Mouse (Mus musculus): ENCODE data around the gene Pdss1. TPM values are rescaled to one million over a fixed set of nuclear protein-coding genes. Genes with fewer than 3 reads are reported as not detected.
"Not testable (repeated sequence)": the region's sequence is repeated elsewhere in the genome, so short reads cannot be mapped to it uniquely, and the experiment has no call there.

Gene Pdss1
- polyA plus RNA-seq, 1 experiment from 2014 or later, result 13.1 TPM

- peak overlapping the region; percentile 86 for H3K27ac ChIP-seq (replicated peaks)
- H3K27me3 ChIP-seq (ENCODE audit: control insufficient read depth, insufficient read depth, low read length), result no peaks in the 10 kb centered on the region
- H3K9me3 ChIP-seq (ENCODE audit: control insufficient read depth, low read length), result no peaks in the 10 kb centered on the region
- no peak for TF ChIP-seq EP300 (optimal IDR thresholded peaks at IDR 0.05)
- no peak for TF ChIP-seq CTCF (IDR thresholded peaks at IDR 0.05; ENCODE audit: low read depth)
- peak overlapping the region; percentile 80 for H3K9ac ChIP-seq (ENCODE audit: low read length)
- H3K4me2 ChIP-seq (replicated peaks; ENCODE audit: low read depth), result peak overlapping the region; percentile 68
- no peaks in the 10 kb centered on the region for H3K36me3 ChIP-seq (ENCODE audit: control insufficient read depth, insufficient read depth, low read length)
- peak overlapping the region; percentile 97 for H3K4me3 ChIP-seq (ENCODE audit: low read depth, low read length)
- DNase-seq (ENCODE audit: low spot score), result no peak
- no peak for ATAC-seq (ENCODE audit: low FRiP score, low TSS enrichment)
- 0 out of 2 replicates have a peak, but pooled peaks cover 2% of the 10 kb centered on the region for H3K4me1 ChIP-seq (replicated peaks; ENCODE audit: control insufficient read depth, insufficient read depth)
- 16% methylated on average over 9 of the region's 9 CpGs for WGBS
These were observed 415 bp upstream of the Pdss1 start for GRCm38 (mm10) chr2:22894932-22895281.

GRCm38 (mm10) chr2:22903947-22904346 is 8.6 kb downstream of the Pdss1 start:
- TF ChIP-seq EP300 (optimal IDR thresholded peaks at IDR 0.05) (no peak), CTCF (IDR thresholded peaks at IDR 0.05; ENCODE audit: low read depth) (no peak)
- no peaks in the 10 kb centered on the region for H3K4me1 ChIP-seq (replicated peaks; ENCODE audit: control insufficient read depth, insufficient read depth)
- H3K9me3 ChIP-seq (ENCODE audit: control insufficient read depth, low read length), result no peaks in the 10 kb centered on the region
- H3K36me3 ChIP-seq (ENCODE audit: control insufficient read depth, insufficient read depth, low read length), result peaks cover 3% of the 10 kb centered on the region; the same call in 1 of the 2 replicates
- H3K9ac ChIP-seq (ENCODE audit: low read length), result no peak overlapping the region
- no peak for ATAC-seq (ENCODE audit: low FRiP score, low TSS enrichment)
- 89% methylated on average over 3 of the region's 3 CpGs for WGBS
- H3K27me3 ChIP-seq (ENCODE audit: control insufficient read depth, insufficient read depth, low read length), result no peaks in the 10 kb centered on the region
- H3K4me2 ChIP-seq (replicated peaks; ENCODE audit: low read depth), result no peak overlapping the region
- DNase-seq (ENCODE audit: low spot score), result no peak
- H3K4me3 ChIP-seq (ENCODE audit: low read depth, low read length), result no peak overlapping the region
- no peak overlapping the region for H3K27ac ChIP-seq (replicated peaks)

- Histone ChIP-seq H3K9ac (ENCODE audit: low read length) (no peak overlapping the region), H3K36me3 (ENCODE audit: control insufficient read depth, insufficient read depth, low read length) (0 out of 2 replicates have a peak, but pooled peaks cover 7% of the 10 kb centered on the region), H3K27me3 (ENCODE audit: control insufficient read depth, insufficient read depth, low read length) (no peaks in the 10 kb centered on the region), H3K4me2 (replicated peaks; ENCODE audit: low read depth) (no peak overlapping the region), H3K9me3 (ENCODE audit: control insufficient read depth, low read length) (no peaks in the 10 kb centered on the region), H3K4me3 (ENCODE audit: low read depth, low read length) (no peak overlapping the region), H3K4me1 (replicated peaks; ENCODE audit: control insufficient read depth, insufficient read depth) (no peaks in the 10 kb centered on the region), H3K27ac (replicated peaks) (no peak overlapping the region)
- DNase-seq (ENCODE audit: low spot score) (no peak), ATAC-seq (ENCODE audit: low FRiP score, low TSS enrichment) (no peak)
- no peak for TF ChIP-seq CTCF (IDR thresholded peaks at IDR 0.05; ENCODE audit: low read depth)
- no peak for TF ChIP-seq EP300 (optimal IDR thresholded peaks at IDR 0.05)
- 87% methylated on average over 3 of the region's 3 CpGs for WGBS
These were observed 19.1 kb downstream of the Pdss1 start for GRCm38 (mm10) chr2:22914421-22914820.

DNA sequence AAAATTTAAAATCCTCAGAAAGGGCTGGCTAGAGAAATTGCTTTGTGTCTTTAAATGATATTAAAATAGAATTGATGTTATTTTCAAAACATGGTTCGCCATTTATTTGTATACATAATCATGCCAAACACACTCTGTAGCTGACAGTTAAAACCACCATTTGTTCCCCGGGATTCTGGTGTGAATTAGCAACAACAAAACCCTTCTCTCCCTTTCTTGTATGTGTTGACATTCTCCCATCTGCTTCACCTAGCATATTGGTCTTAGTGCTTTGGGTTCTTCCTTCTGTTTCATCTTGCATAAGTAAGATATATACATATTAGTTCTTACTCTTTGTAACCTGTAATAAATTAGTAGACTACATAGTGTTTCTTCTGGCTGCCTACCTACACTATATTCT is 23.3 kb downstream of the Pdss1 start:
- Histone ChIP-seq H3K4me3 (ENCODE audit: low read depth, low read length) (no peak overlapping the region), H3K36me3 (ENCODE audit: control insufficient read depth, insufficient read depth, low read length) (0 out of 2 replicates have a peak, but pooled peaks cover 3% of the 10 kb centered on the region), H3K9ac (ENCODE audit: low read length) (no peak overlapping the region), H3K4me2 (replicated peaks; ENCODE audit: low read depth) (no peak overlapping the region), H3K27ac (replicated peaks) (no peak overlapping the region), H3K4me1 (replicated peaks; ENCODE audit: control insufficient read depth, insufficient read depth) (no peaks in the 10 kb centered on the region), H3K9me3 (ENCODE audit: control insufficient read depth, low read length) (no peaks in the 10 kb centered on the region), H3K27me3 (ENCODE audit: control insufficient read depth, insufficient read depth, low read length) (no peaks in the 10 kb centered on the region)
- TF ChIP-seq EP300 (optimal IDR thresholded peaks at IDR 0.05) (no peak), CTCF (IDR thresholded peaks at IDR 0.05; ENCODE audit: low read depth) (no peak)
- ATAC-seq (ENCODE audit: low FRiP score, low TSS enrichment), result no peak
- 86% methylated on average over 2 of the region's 2 CpGs for WGBS
- no peak for DNase-seq (ENCODE audit: low spot score)

GRCm38 (mm10) chr2:22925911-22926310 is 30.6 kb downstream of the Pdss1 start:
- H3K27ac ChIP-seq (replicated peaks); DNase-seq (ENCODE audit: low spot score); H3K9me3 ChIP-seq (ENCODE audit: control insufficient read depth, low read length); H3K9ac ChIP-seq (ENCODE audit: low read length); H3K4me1 ChIP-seq (replicated peaks; ENCODE audit: control insufficient read depth, insufficient read depth); H3K4me3 ChIP-seq (ENCODE audit: low read depth, low read length); ATAC-seq (ENCODE audit: low FRiP score, low TSS enrichment); H3K36me3 ChIP-seq (ENCODE audit: control insufficient read depth, insufficient read depth, low read length); H3K27me3 ChIP-seq (ENCODE audit: control insufficient read depth, insufficient read depth, low read length); H3K4me2 ChIP-seq (replicated peaks; ENCODE audit: low read depth): not testable (repeated sequence)
- WGBS, result 93% methylated on average over 2 of the region's 3 CpGs

- H3K27ac ChIP-seq (replicated peaks), result peak overlapping the region; percentile 41; the same call in 1 of the 2 replicates
- no peaks in the 10 kb centered on the region for H3K9me3 ChIP-seq (ENCODE audit: control insufficient read depth, low read length)
- H3K4me1 ChIP-seq (replicated peaks; ENCODE audit: control insufficient read depth, insufficient read depth), result no peaks in the 10 kb centered on the region
- no peak overlapping the region for H3K9ac ChIP-seq (ENCODE audit: low read length)
- H3K36me3 ChIP-seq (ENCODE audit: control insufficient read depth, insufficient read depth, low read length), result no peaks in the 10 kb centered on the region
- ATAC-seq (ENCODE audit: low FRiP score, low TSS enrichment) (no peak), DNase-seq (ENCODE audit: low spot score) (no peak)
- WGBS, result 65% methylated on average over 2 of the region's 2 CpGs
- H3K27me3 ChIP-seq (ENCODE audit: control insufficient read depth, insufficient read depth, low read length), result no peaks in the 10 kb centered on the region
- TF ChIP-seq CTCF (IDR thresholded peaks at IDR 0.05; ENCODE audit: low read depth) (no peak), EP300 (optimal IDR thresholded peaks at IDR 0.05) (no peak)
- no peak overlapping the region for H3K4me2 ChIP-seq (replicated peaks; ENCODE audit: low read depth)
- no peak overlapping the region for H3K4me3 ChIP-seq (ENCODE audit: low read depth, low read length)
These were observed 32.9 kb downstream of the Pdss1 start for GRCm38 (mm10) chr2:22928259-22928658.

Measured in stomach, postnatal 0 days (tissue).